Mouse (Mus musculus) myocyte (in vitro differentiated cells): Measurements from ENCODE around the gene Gm7534. TPM values are rescaled to one million over a fixed set of nuclear protein-coding genes. Genes with fewer than 3 reads are reported as not detected.

ENCODE experiments used
- H3K27me3 ChIP-seq: one replicate; pipeline ENCODE4 v1.6.1; 2011; ENCODE audit not compliant: control insufficient read depth, insufficient read depth, insufficient read length
- H3K36me3 ChIP-seq: one replicate; pipeline ENCODE4 v1.6.1; 2011; ENCODE audit not compliant: control insufficient read depth, insufficient read depth
- H3K4me2 ChIP-seq: one replicate; pipeline ENCODE4 v1.6.1; 2011; ENCODE audit warnings: low read depth, control low read depth
- H3K4me3 ChIP-seq: one replicate; pipeline ENCODE4 v1.5.1; 2011; ENCODE audit warnings: mild to moderate bottlenecking, control low read depth, moderate library complexity
- H3K79me2 ChIP-seq: one replicate; pipeline ENCODE4 v1.6.1; 2011; ENCODE audit not compliant: control insufficient read depth, insufficient read depth
- H3ac ChIP-seq: one replicate; pipeline ENCODE4 v1.6.1; 2011; ENCODE audit not compliant: control insufficient read depth, insufficient read length
- CEBPB ChIP-seq: IDR thresholded peaks from 2 replicates; pipeline ENCODE4 v1.6.1; 2011; ENCODE audit warnings: mild to moderate bottlenecking, moderate library complexity; ENCODE audit not compliant: poor library complexity, insufficient read depth, severe bottlenecking
- E2F4 ChIP-seq: IDR thresholded peaks from one replicate; pipeline ENCODE4 v1.6.1; 2011; ENCODE audit warnings: mild to moderate bottlenecking, control low read depth, moderate library complexity; ENCODE audit not compliant: insufficient read depth
- MAX ChIP-seq: IDR thresholded peaks from one replicate; pipeline ENCODE4 v1.6.1; 2011; ENCODE audit warnings: low read depth, mild to moderate bottlenecking, control low read depth
- MYOD1 ChIP-seq, 3 experiments: IDR thresholded peaks; one replicate each; pipeline ENCODE4 v1.6.1; 2011; ENCODE audit warnings: control low read depth in 2 of 3, low read depth in 2 of 3, mild to moderate bottlenecking in 2 of 3, moderate library complexity in 1 of 3; ENCODE audit not compliant: insufficient read length in 2 of 3, control insufficient read depth in 1 of 3
- MYOG ChIP-seq, 3 experiments: IDR thresholded peaks; one replicate each; pipeline ENCODE4 v1.6.1; 2011; ENCODE audit warnings: control low read depth in 2 of 3, low read depth in 2 of 3, mild to moderate bottlenecking in 2 of 3; ENCODE audit not compliant: insufficient read length in 2 of 3, control insufficient read depth in 1 of 3, insufficient read depth in 1 of 3
- POLR2A ChIP-seq: IDR thresholded peaks from one replicate; pipeline ENCODE4 v1.6.1; 2011; ENCODE audit warnings: low read depth, mild to moderate bottlenecking, control low read depth, moderate library complexity; ENCODE audit not compliant: insufficient read length
- POLR2AphosphoS2 ChIP-seq: IDR thresholded peaks from one replicate; pipeline ENCODE4 v1.6.1; 2011; ENCODE audit warnings: low read depth, control low read depth; ENCODE audit not compliant: insufficient read length
- REST ChIP-seq: IDR thresholded peaks from one replicate; pipeline ENCODE4 v1.6.1; 2011; ENCODE audit warnings: mild to moderate bottlenecking, control low read depth, moderate library complexity; ENCODE audit not compliant: insufficient read depth, insufficient read length
- SRF ChIP-seq: IDR thresholded peaks from one replicate; pipeline ENCODE4 v1.6.1; 2011; ENCODE audit warnings: low read depth; ENCODE audit not compliant: control insufficient read depth, insufficient read length
- TCF12 ChIP-seq: IDR thresholded peaks from one replicate; pipeline ENCODE4 v1.6.1; 2011; ENCODE audit warnings: mild to moderate bottlenecking, control low read depth; ENCODE audit not compliant: poor library complexity, insufficient read depth, severe bottlenecking
- TCF3 ChIP-seq: IDR thresholded peaks from one replicate; pipeline ENCODE4 v1.6.1; 2011; ENCODE audit warnings: low read depth, control low read depth; ENCODE audit not compliant: insufficient read length
- USF1 ChIP-seq: IDR thresholded peaks from one replicate; pipeline ENCODE4 v1.6.1; 2011; ENCODE audit warnings: low read depth, mild to moderate bottlenecking, control low read depth, moderate library complexity
- polyA plus RNA-seq: library from polyadenylated mRNA; unstranded; fragments of >200 nt; fragmentation: generic; extraction: Trizol; gene quantifications from one replicate; pipeline ENCODE4 v1.2.1, GENCODE M21; 2012; ENCODE audit warnings: missing spikeins

Gene Gm7534
- polyA plus RNA-seq, 1 experiment = not detected

DNA sequence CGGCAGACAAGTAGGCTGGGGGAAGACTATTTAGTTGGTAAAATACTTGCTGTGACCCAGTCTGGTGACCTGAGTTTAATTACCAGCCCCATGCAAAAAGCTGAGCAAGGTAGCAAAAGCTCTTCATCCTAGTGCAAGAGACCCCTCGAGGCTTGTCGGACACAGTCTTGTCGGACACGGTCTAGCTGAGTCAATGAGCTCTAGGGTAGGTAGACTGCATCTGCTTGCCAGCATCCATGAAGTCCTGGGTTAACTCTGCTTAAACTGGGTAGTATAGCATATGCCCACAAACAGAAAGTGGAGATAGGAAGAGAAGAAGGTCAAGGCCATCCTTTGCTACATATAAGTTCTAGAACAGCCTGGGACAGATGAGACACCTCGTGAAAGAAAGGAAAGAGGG, 44.0 kb downstream of the Gm7534 start:
- H3K4me3 ChIP-seq = no peak overlapping the region

DNA sequence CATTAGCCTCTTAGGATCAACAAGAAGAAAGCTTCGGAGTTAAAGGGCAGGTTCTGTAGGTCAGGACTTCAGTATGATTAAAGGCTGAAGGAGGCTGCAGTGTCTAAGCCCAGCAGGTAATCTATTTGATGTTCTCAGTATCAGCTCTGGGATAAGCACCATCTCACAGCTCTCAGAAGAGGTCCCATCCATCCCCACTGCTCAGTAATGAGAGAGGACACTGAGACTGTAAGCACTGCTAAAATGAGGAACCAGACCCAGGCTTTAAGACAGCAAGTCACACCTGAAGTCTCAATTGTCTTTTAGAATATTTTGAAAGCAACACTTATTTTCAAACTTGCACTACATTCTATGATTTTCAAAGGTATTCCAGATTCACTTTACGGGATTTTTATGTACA, 45.2 kb downstream of the Gm7534 start:
- TF ChIP-seq TCF3 (no peak), E2F4 (no peak), MYOD1 (IDR thresholded peaks at IDR 0.05; ENCODE audit: control insufficient read depth in 1 of 3, insufficient read length in 2 of 3, low read depth in 2 of 3) (no peak), SRF (no peak), POLR2AphosphoS2 (no peak), REST (no peak), POLR2A (no peak), CEBPB (no peak), TCF12 (no peak), USF1 (no peak)
- H3K4me3 ChIP-seq = no peak overlapping the region
- H3K36me3 ChIP-seq = no peaks in the 10 kb centered on the region
- no peak overlapping the region for H3K4me2 ChIP-seq
- H3K27me3 ChIP-seq = no peaks in the 10 kb centered on the region
- no peak overlapping the region for H3ac ChIP-seq
- no peaks in the 10 kb centered on the region for H3K79me2 ChIP-seq

More for the DNA sequence above, 44.0 kb downstream of the Gm7534 start:
- Histone ChIP-seq H3K27me3 (no peaks in the 10 kb centered on the region), H3ac (no peak overlapping the region), H3K36me3 (no peaks in the 10 kb centered on the region), H3K79me2 (no peaks in the 10 kb centered on the region), H3K4me2 (no peak overlapping the region)
- TF ChIP-seq MYOD1 (IDR thresholded peaks at IDR 0.05; ENCODE audit: control insufficient read depth in 1 of 3, insufficient read length in 2 of 3, low read depth in 2 of 3) (no peak), TCF3 (no peak), POLR2AphosphoS2 (no peak), POLR2A (no peak), E2F4 (no peak), SRF (no peak), REST (no peak), MAX (no peak), TCF12 (no peak), MYOG (IDR thresholded peaks at IDR 0.05; ENCODE audit: control insufficient read depth in 1 of 3, insufficient read depth in 1 of 3, insufficient read length in 2 of 3, low read depth in 2 of 3) (no peak)

GRCm38 (mm10) chr4:134156744-134157143, 46.1 kb downstream of the Gm7534 start:
- Histone ChIP-seq H3K36me3 (no peaks in the 10 kb centered on the region), H3K27me3 (no peaks in the 10 kb centered on the region), H3K79me2 (no peaks in the 10 kb centered on the region), H3K4me3 (no peak overlapping the region), H3K4me2 (peak overlapping the region; percentile 52), H3ac (no peak overlapping the region)
- TF ChIP-seq POLR2AphosphoS2 (peak; percentile 61), E2F4 (no peak), REST (no peak), USF1 (no peak), MAX (no peak), MYOD1 (IDR thresholded peaks at IDR 0.05; ENCODE audit: control insufficient read depth in 1 of 3, insufficient read length in 2 of 3, low read depth in 2 of 3) (no peak), TCF12 (no peak), MYOG (IDR thresholded peaks at IDR 0.05; ENCODE audit: control insufficient read depth in 1 of 3, insufficient read depth in 1 of 3, insufficient read length in 2 of 3, low read depth in 2 of 3) (peak in 1 of 3 experiments; percentile 38), POLR2A (peak; percentile 66), SRF (no peak), TCF3 (no peak), CEBPB (no peak)

DNA sequence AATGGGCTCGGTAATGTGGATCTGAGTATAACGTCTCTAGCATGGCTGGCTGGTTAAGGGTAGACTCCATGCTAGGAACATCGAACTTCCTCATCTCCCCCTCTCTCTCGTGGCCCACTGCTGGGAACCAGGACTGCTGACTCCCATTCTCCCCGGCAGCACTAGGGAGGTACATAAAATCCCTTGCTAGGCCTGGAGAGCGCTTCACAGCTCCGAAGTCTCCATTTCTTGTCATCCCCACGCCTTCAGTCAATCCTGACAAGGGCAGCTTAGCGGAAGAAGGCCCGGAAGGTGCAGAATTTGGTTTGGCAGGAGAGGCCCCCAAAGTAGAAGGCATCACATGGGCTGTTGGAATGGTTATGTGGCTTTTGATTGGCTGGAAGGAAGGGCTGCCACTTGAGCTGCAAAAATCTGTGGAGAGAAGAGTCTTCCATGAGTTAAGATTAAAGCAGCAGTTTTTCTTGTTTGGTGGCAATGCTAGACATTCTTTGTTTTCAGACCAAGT, 46.8 kb downstream of the Gm7534 start:
- H3K36me3 ChIP-seq = no peaks in the 10 kb centered on the region
- H3ac ChIP-seq = no peak overlapping the region
- peak overlapping the region; percentile 52 for H3K4me2 ChIP-seq
- no peaks in the 10 kb centered on the region for H3K79me2 ChIP-seq
- H3K27me3 ChIP-seq = no peaks in the 10 kb centered on the region
- TF ChIP-seq POLR2AphosphoS2 (no peak), MYOG (IDR thresholded peaks at IDR 0.05; ENCODE audit: control insufficient read depth in 1 of 3, insufficient read depth in 1 of 3, insufficient read length in 2 of 3, low read depth in 2 of 3) (no peak), CEBPB (no peak), REST (no peak), MAX (no peak), TCF3 (no peak), POLR2A (no peak), TCF12 (no peak), USF1 (no peak), SRF (no peak), E2F4 (no peak), MYOD1 (IDR thresholded peaks at IDR 0.05; ENCODE audit: control insufficient read depth in 1 of 3, insufficient read length in 2 of 3, low read depth in 2 of 3) (no peak)
- no peak overlapping the region for H3K4me3 ChIP-seq

GRCm38 (mm10) chr4:134155531-134155930, 47.3 kb downstream of the Gm7534 start:
- Histone ChIP-seq H3ac (no peak overlapping the region), H3K27me3 (no peaks in the 10 kb centered on the region), H3K36me3 (no peaks in the 10 kb centered on the region), H3K79me2 (no peaks in the 10 kb centered on the region), H3K4me2 (no peak overlapping the region), H3K4me3 (no peak overlapping the region)
- TF ChIP-seq MAX (no peak), MYOG (IDR thresholded peaks at IDR 0.05; ENCODE audit: control insufficient read depth in 1 of 3, insufficient read depth in 1 of 3, insufficient read length in 2 of 3, low read depth in 2 of 3) (no peak), USF1 (no peak), POLR2AphosphoS2 (no peak), REST (no peak), TCF12 (no peak), MYOD1 (IDR thresholded peaks at IDR 0.05; ENCODE audit: control insufficient read depth in 1 of 3, insufficient read length in 2 of 3, low read depth in 2 of 3) (no peak), SRF (no peak), POLR2A (no peak), TCF3 (no peak), CEBPB (no peak), E2F4 (no peak)
